Mouse (Mus musculus) testis, adult 2 months (tissue): Measurements from ENCODE around the gene Gpx4. TPM values are rescaled to one million over a fixed set of nuclear protein-coding genes. Genes with fewer than 3 reads are reported as not detected.

ENCODE experiments used
- H3K27ac ChIP-seq: fragments of 200-500 bp; 2 replicates; pipeline ENCODE4 v1.5.1; 2012; ENCODE audit warnings: low read depth, low read length; ENCODE audit not compliant: control insufficient read depth, insufficient read depth
- H3K27me3 ChIP-seq: fragments of 200-500 bp; 2 replicates; pipeline ENCODE4 v1.6.1; 2012; ENCODE audit warnings: mild to moderate bottlenecking, low read length, moderate library complexity; ENCODE audit not compliant: control insufficient read depth, insufficient read depth
- H3K36me3 ChIP-seq: fragments of 200-500 bp; 2 replicates; pipeline ENCODE4 v1.6.1; 2012; ENCODE audit warnings: mild to moderate bottlenecking, low read length; ENCODE audit not compliant: control insufficient read depth, insufficient read depth
- H3K4me1 ChIP-seq: fragments of 200-500 bp; 2 replicates; pipeline ENCODE4 v1.6.1; 2012; ENCODE audit warnings: low read length; ENCODE audit not compliant: control insufficient read depth, insufficient read depth
- H3K4me3 ChIP-seq: fragments of 200-500 bp; 2 replicates; pipeline ENCODE4 v1.5.1; 2012; ENCODE audit warnings: low read depth, mild to moderate bottlenecking, low read length, moderate library complexity, mixed read lengths; ENCODE audit not compliant: control insufficient read depth
- CTCF ChIP-seq: fragments of 200-500 bp; IDR thresholded peaks from 2 replicates; pipeline ENCODE4 v1.5.1; 2012; ENCODE audit warnings: low read depth, mild to moderate bottlenecking, inconsistent platforms, low read length, moderate library complexity; ENCODE audit not compliant: control insufficient read depth, insufficient read depth, insufficient replicate concordance
- POLR2A ChIP-seq: fragments of 200-500 bp; IDR thresholded peaks from 2 replicates; pipeline ENCODE4 v1.6.1; 2012; ENCODE audit warnings: low read depth, mild to moderate bottlenecking, inconsistent platforms, low read length, moderate library complexity; ENCODE audit not compliant: control insufficient read depth
- polyA plus RNA-seq: library from polyadenylated mRNA; depleted of rRNA; stranded (reverse); fragments of >200 nt; gene quantifications from 2 replicates; pipeline ENCODE4 v1.2.3, GENCODE M21; 2012

The Gpx4 gene
- polyA plus RNA-seq, 1 experiment = 3,516 TPM

- Histone ChIP-seq H3K27me3 (no peaks in the 10 kb centered on the region), H3K4me1 (peaks cover 18% of the 10 kb centered on the region), H3K4me3 (peak overlapping the region; percentile 46), H3K27ac (no peak overlapping the region), H3K36me3 (no peaks in the 10 kb centered on the region)
- TF ChIP-seq POLR2A = no peak
- TF ChIP-seq CTCF = no peak
These were observed 23.2 kb upstream of the Gpx4 start for GRCm38 (mm10) chr10:80023758-80024157.

GRCm38 (mm10) chr10:80024229-80025043 lies 22.5 kb upstream of the Gpx4 start:
- no peaks in the 10 kb centered on the region for H3K36me3 ChIP-seq
- H3K4me3 ChIP-seq = peak overlapping the region; percentile 46
- no peak overlapping the region for H3K27ac ChIP-seq
- no peaks in the 10 kb centered on the region for H3K27me3 ChIP-seq
- no peak for TF ChIP-seq POLR2A
- no peak for TF ChIP-seq CTCF
- peaks cover 19% of the 10 kb centered on the region for H3K4me1 ChIP-seq

GRCm38 (mm10) chr10:80025044-80025347 lies 22.0 kb upstream of the Gpx4 start:
- Histone ChIP-seq H3K4me1 (peaks cover 19% of the 10 kb centered on the region), H3K4me3 (no peak overlapping the region), H3K27me3 (no peaks in the 10 kb centered on the region), H3K27ac (no peak overlapping the region), H3K36me3 (no peaks in the 10 kb centered on the region)
- TF ChIP-seq CTCF (no peak), POLR2A (no peak)

GRCm38 (mm10) chr10:80025463-80025862 lies 21.5 kb upstream of the Gpx4 start:
- Histone ChIP-seq H3K27ac (no peak overlapping the region), H3K4me3 (no peak overlapping the region), H3K36me3 (no peaks in the 10 kb centered on the region), H3K4me1 (peaks cover 19% of the 10 kb centered on the region), H3K27me3 (no peaks in the 10 kb centered on the region)
- TF ChIP-seq POLR2A (no peak), CTCF (no peak)

GRCm38 (mm10) chr10:80025889-80026288 lies 21.1 kb upstream of the Gpx4 start:
- peak overlapping the region; percentile 37 for H3K4me3 ChIP-seq
- no peak overlapping the region for H3K27ac ChIP-seq
- TF ChIP-seq POLR2A (no peak), CTCF (no peak)
- peaks cover 18% of the 10 kb centered on the region for H3K4me1 ChIP-seq
- no peaks in the 10 kb centered on the region for H3K27me3 ChIP-seq
- no peaks in the 10 kb centered on the region for H3K36me3 ChIP-seq

- H3K27ac ChIP-seq = no peak overlapping the region
- TF ChIP-seq CTCF (no peak), POLR2A (no peak)
- H3K4me1 ChIP-seq = peaks cover 17% of the 10 kb centered on the region
- H3K36me3 ChIP-seq = no peaks in the 10 kb centered on the region
- H3K27me3 ChIP-seq = no peaks in the 10 kb centered on the region
- no peak overlapping the region for H3K4me3 ChIP-seq
These were observed 19.1 kb upstream of the Gpx4 start for GRCm38 (mm10) chr10:80027681-80028520.

- no peak overlapping the region for H3K4me3 ChIP-seq
These were observed 18.5 kb upstream of the Gpx4 start for GRCm38 (mm10) chr10:80028521-80028846.

More at GRCm38 (mm10) chr10:80028521-80028846, 18.5 kb upstream of the Gpx4 start:
- H3K4me1 ChIP-seq = peaks cover 17% of the 10 kb centered on the region
- TF ChIP-seq CTCF (no peak), POLR2A (no peak)
- H3K36me3 ChIP-seq = no peaks in the 10 kb centered on the region
- H3K27ac ChIP-seq = no peak overlapping the region
- H3K27me3 ChIP-seq = no peaks in the 10 kb centered on the region
